Mouse (Mus musculus): ENCODE data around the gene Dohh. TPM values are rescaled to one million over a fixed set of nuclear protein-coding genes. Genes with fewer than 3 reads are reported as not detected.
A peak's percentile ranks its signal among the peaks of the same experiment; 100 is the strongest.

Gene Dohh
- polyA plus RNA-seq, 1 experiment: 123 TPM

GRCm38 (mm10) chr10:81406504-81407440, 22.5 kb downstream of the Dohh start:
- Histone ChIP-seq H3K27ac (ENCODE audit: control insufficient read depth, insufficient read depth, low read length) (no peak overlapping the region), H3K4me3 (ENCODE audit: control insufficient read depth, insufficient read depth, low read length) (no peak overlapping the region), H3K36me3 (ENCODE audit: control insufficient read depth, insufficient read depth, low read length) (no peaks in the 10 kb centered on the region), H3K27me3 (ENCODE audit: control insufficient read depth, insufficient read depth, low read length) (no peaks in the 10 kb centered on the region), H3K4me1 (replicated peaks; ENCODE audit: control insufficient read depth, insufficient read depth, low read length) (peaks cover 10% of the 10 kb centered on the region)
- TF ChIP-seq CTCF (IDR thresholded peaks at IDR 0.05; ENCODE audit: borderline replicate concordance, control insufficient read depth, extremely low read depth, insufficient read depth, low read length, poor library complexity) (no peak), POLR2A (IDR thresholded peaks at IDR 0.05; ENCODE audit: control insufficient read depth, extremely low read depth, insufficient read depth, low read length, poor library complexity) (no peak)
- no peak for DNase-seq
- 75% methylated on average over 24 of the region's 24 CpGs for WGBS

GRCm38 (mm10) chr10:81407539-81408423, 23.6 kb downstream of the Dohh start:
- H3K4me1 ChIP-seq (replicated peaks; ENCODE audit: control insufficient read depth, insufficient read depth, low read length): peaks cover 10% of the 10 kb centered on the region
- TF ChIP-seq CTCF (IDR thresholded peaks at IDR 0.05; ENCODE audit: borderline replicate concordance, control insufficient read depth, extremely low read depth, insufficient read depth, low read length, poor library complexity) (0 out of 2 replicates have a peak, but pooled peaks have one; percentile 18), POLR2A (IDR thresholded peaks at IDR 0.05; ENCODE audit: control insufficient read depth, extremely low read depth, insufficient read depth, low read length, poor library complexity) (no peak)
- no peak for DNase-seq
- 33% methylated on average over 31 of the region's 31 CpGs for WGBS
- no peaks in the 10 kb centered on the region for H3K27me3 ChIP-seq (ENCODE audit: control insufficient read depth, insufficient read depth, low read length)
- H3K4me3 ChIP-seq (ENCODE audit: control insufficient read depth, insufficient read depth, low read length): no peak overlapping the region
- no peaks in the 10 kb centered on the region for H3K36me3 ChIP-seq (ENCODE audit: control insufficient read depth, insufficient read depth, low read length)
- H3K27ac ChIP-seq (ENCODE audit: control insufficient read depth, insufficient read depth, low read length): no peak overlapping the region

- no peak for TF ChIP-seq POLR2A (IDR thresholded peaks at IDR 0.05; ENCODE audit: control insufficient read depth, extremely low read depth, insufficient read depth, low read length, poor library complexity)
- TF ChIP-seq CTCF (IDR thresholded peaks at IDR 0.05; ENCODE audit: borderline replicate concordance, control insufficient read depth, extremely low read depth, insufficient read depth, low read length, poor library complexity): no peak
- H3K27me3 ChIP-seq (ENCODE audit: control insufficient read depth, insufficient read depth, low read length): no peaks in the 10 kb centered on the region
- H3K36me3 ChIP-seq (ENCODE audit: control insufficient read depth, insufficient read depth, low read length): no peaks in the 10 kb centered on the region
- peaks cover 10% of the 10 kb centered on the region for H3K4me1 ChIP-seq (replicated peaks; ENCODE audit: control insufficient read depth, insufficient read depth, low read length)
- H3K4me3 ChIP-seq (ENCODE audit: control insufficient read depth, insufficient read depth, low read length): no peak overlapping the region
- no peak overlapping the region for H3K27ac ChIP-seq (ENCODE audit: control insufficient read depth, insufficient read depth, low read length)
- 89% methylated on average over 13 of the region's 13 CpGs for WGBS
- DNase-seq: no peak
Measured at GRCm38 (mm10) chr10:81408424-81408729, 24.1 kb downstream of the Dohh start.

GRCm38 (mm10) chr10:81408871-81409291, 24.7 kb downstream of the Dohh start:
- WGBS: 38% methylated on average over 9 of the region's 9 CpGs
- Histone ChIP-seq H3K27me3 (ENCODE audit: control insufficient read depth, insufficient read depth, low read length) (no peaks in the 10 kb centered on the region), H3K36me3 (ENCODE audit: control insufficient read depth, insufficient read depth, low read length) (no peaks in the 10 kb centered on the region), H3K27ac (ENCODE audit: control insufficient read depth, insufficient read depth, low read length) (no peak overlapping the region), H3K4me3 (ENCODE audit: control insufficient read depth, insufficient read depth, low read length) (no peak overlapping the region), H3K4me1 (replicated peaks; ENCODE audit: control insufficient read depth, insufficient read depth, low read length) (peaks cover 14% of the 10 kb centered on the region)
- TF ChIP-seq POLR2A (IDR thresholded peaks at IDR 0.05; ENCODE audit: control insufficient read depth, extremely low read depth, insufficient read depth, low read length, poor library complexity) (no peak), CTCF (IDR thresholded peaks at IDR 0.05; ENCODE audit: borderline replicate concordance, control insufficient read depth, extremely low read depth, insufficient read depth, low read length, poor library complexity) (peak; percentile 80; the same call in 1 of the 2 replicates)
- peak; percentile 69 for DNase-seq

- WGBS: 68% methylated on average over 8 of the region's 8 CpGs
Measured at GRCm38 (mm10) chr10:81409330-81409729, 25.1 kb downstream of the Dohh start.

GRCm38 (mm10) chr10:81410350-81410749, 26.1 kb downstream of the Dohh start:
- DNase-seq: no peak
- Histone ChIP-seq H3K27me3 (ENCODE audit: control insufficient read depth, insufficient read depth, low read length) (no peaks in the 10 kb centered on the region), H3K4me1 (replicated peaks; ENCODE audit: control insufficient read depth, insufficient read depth, low read length) (peaks cover 14% of the 10 kb centered on the region), H3K36me3 (ENCODE audit: control insufficient read depth, insufficient read depth, low read length) (no peaks in the 10 kb centered on the region), H3K4me3 (ENCODE audit: control insufficient read depth, insufficient read depth, low read length) (no peak overlapping the region), H3K27ac (ENCODE audit: control insufficient read depth, insufficient read depth, low read length) (no peak overlapping the region)
- TF ChIP-seq POLR2A (IDR thresholded peaks at IDR 0.05; ENCODE audit: control insufficient read depth, extremely low read depth, insufficient read depth, low read length, poor library complexity): no peak
- TF ChIP-seq CTCF (IDR thresholded peaks at IDR 0.05; ENCODE audit: borderline replicate concordance, control insufficient read depth, extremely low read depth, insufficient read depth, low read length, poor library complexity): no peak
- WGBS: 57% methylated on average over 4 of the region's 4 CpGs

More at GRCm38 (mm10) chr10:81409330-81409729, 25.1 kb downstream of the Dohh start:
- Histone ChIP-seq H3K36me3 (ENCODE audit: control insufficient read depth, insufficient read depth, low read length) (no peaks in the 10 kb centered on the region), H3K27me3 (ENCODE audit: control insufficient read depth, insufficient read depth, low read length) (no peaks in the 10 kb centered on the region), H3K4me3 (ENCODE audit: control insufficient read depth, insufficient read depth, low read length) (no peak overlapping the region), H3K4me1 (replicated peaks; ENCODE audit: control insufficient read depth, insufficient read depth, low read length) (peaks cover 18% of the 10 kb centered on the region), H3K27ac (ENCODE audit: control insufficient read depth, insufficient read depth, low read length) (no peak overlapping the region)
- no peak for TF ChIP-seq POLR2A (IDR thresholded peaks at IDR 0.05; ENCODE audit: control insufficient read depth, extremely low read depth, insufficient read depth, low read length, poor library complexity)
- TF ChIP-seq CTCF (IDR thresholded peaks at IDR 0.05; ENCODE audit: borderline replicate concordance, control insufficient read depth, extremely low read depth, insufficient read depth, low read length, poor library complexity): no peak
- DNase-seq: no peak

All from thymus, adult 2 months (tissue).